Mouse (Mus musculus) kidney, embryonic 14.5 days (tissue): Measurements from ENCODE around the gene Susd2. TPM values are rescaled to one million over a fixed set of nuclear protein-coding genes. Genes with fewer than 3 reads are reported as not detected.

Experiments
- ATAC-seq: fragments of 200-750 bp; cut with Nextera tagmentation; 2 replicates; pipeline ENCODE4 v1.8.0; 2017; ENCODE audit warnings: moderate number of reproducible peaks, mild to moderate bottlenecking, moderate TSS enrichment, moderate library complexity; ENCODE audit not compliant: low FRiP score, low TSS enrichment
- H3K27ac ChIP-seq: fragments of 300-500 bp; sonication (generic); 2 replicates; pipeline ENCODE4 v1.5.1; 2014; ENCODE audit warnings: low read depth, mild to moderate bottlenecking, low read length, moderate library complexity, mixed read lengths
- H3K27me3 ChIP-seq: fragments of 300-500 bp; sonication (generic); 2 replicates; pipeline ENCODE4 v1.6.1; 2014; ENCODE audit warnings: mild to moderate bottlenecking, low read length; ENCODE audit not compliant: control insufficient read depth, insufficient read depth
- H3K36me3 ChIP-seq: fragments of 300-500 bp; sonication (generic); 2 replicates; pipeline ENCODE4 v1.6.1; 2014; ENCODE audit warnings: low read length, mixed read lengths; ENCODE audit not compliant: control insufficient read depth, insufficient read depth
- H3K4me1 ChIP-seq: fragments of 300-500 bp; sonication (generic); 2 replicates; pipeline ENCODE4 v1.6.1; 2014; ENCODE audit warnings: low read length, mixed read lengths; ENCODE audit not compliant: control insufficient read depth, insufficient read depth
- H3K4me2 ChIP-seq: fragments of 300-500 bp; sonication (generic); replicated peaks from 2 replicates; pipeline ENCODE4 v1.6.1; 2014; ENCODE audit warnings: low read depth, mild to moderate bottlenecking, low read length
- H3K4me3 ChIP-seq: fragments of 300-500 bp; sonication (generic); 2 replicates; pipeline ENCODE4 v1.5.1; 2014; ENCODE audit warnings: mild to moderate bottlenecking, low read length
- H3K9ac ChIP-seq: fragments of 300-500 bp; sonication (generic); 2 replicates; pipeline ENCODE4 v1.6.1; 2014; ENCODE audit warnings: low read depth, mild to moderate bottlenecking, low read length, moderate library complexity
- H3K9me3 ChIP-seq: fragments of 300-500 bp; sonication (generic); 2 replicates; pipeline ENCODE4 v1.6.1; 2016; ENCODE audit warnings: low read length; ENCODE audit not compliant: control insufficient read depth
- WGBS: fragments of 180-500 bp; shearing (Covaris S2); extraction: QIAGEN DNeasy Blood & Tissue Kit; methylation state at CpG from one replicate; pipeline ENCODE4 v1.1.7; 2014; 5-methylcytosine and 5-hydroxymethylcytosine counted together
- polyA plus RNA-seq: library from polyadenylated mRNA; unstranded; fragments of >200 nt; fragmentation: Nextera tagmentation; extraction: Ambion mirVana; gene quantifications from 2 replicates; pipeline ENCODE4 v1.2.1, GENCODE M21; 2014

Susd2 gene
- polyA plus RNA-seq, 1 experiment from 2014 or later, result 9.2 TPM

DNA sequence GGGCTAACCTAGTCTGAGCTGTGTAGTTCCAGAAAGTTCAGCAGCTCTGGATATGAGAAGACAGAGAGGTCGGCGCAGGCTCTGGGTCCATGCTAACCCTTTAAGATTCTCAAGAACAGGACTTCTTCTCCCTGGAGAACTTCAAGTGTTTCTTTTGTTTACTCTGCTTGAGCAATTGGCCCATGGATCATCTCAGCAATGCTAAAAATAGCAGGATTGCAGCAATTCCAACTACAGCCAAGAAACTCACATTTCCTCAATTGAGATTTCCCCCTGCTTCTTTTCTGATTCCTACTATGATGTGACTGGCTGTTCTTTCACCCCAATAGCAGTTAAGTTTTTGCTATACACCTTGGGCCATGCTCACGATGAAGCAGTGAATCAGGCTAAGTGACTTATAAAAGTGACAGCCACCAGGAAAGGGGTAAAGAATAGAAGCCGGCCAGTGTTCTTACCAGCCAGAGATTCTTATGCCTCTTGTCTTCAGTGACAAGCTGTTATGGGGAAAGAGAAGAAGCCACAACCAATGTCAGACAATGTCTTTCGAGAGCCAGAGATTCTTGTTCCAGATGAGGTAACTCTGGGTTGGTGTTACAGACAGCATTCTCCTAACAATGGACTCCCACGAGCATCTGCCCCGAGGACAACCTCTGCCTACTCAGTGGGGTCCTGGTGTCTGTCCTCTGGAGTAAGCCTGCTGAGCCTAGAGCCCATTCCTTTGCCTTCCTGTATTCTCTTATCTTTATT, 33.2 kb upstream of the Susd2 start:
- Histone ChIP-seq H3K9me3 (no peaks in the 10 kb centered on the region), H3K4me2 (no peak overlapping the region), H3K9ac (no peak overlapping the region), H3K27me3 (no peaks in the 10 kb centered on the region), H3K27ac (peak overlapping the region; percentile 42; the same call in 1 of the 2 replicates), H3K4me1 (no peaks in the 10 kb centered on the region), H3K4me3 (no peak overlapping the region), H3K36me3 (peaks cover 17% of the 10 kb centered on the region)
- no peak for ATAC-seq
- 83% methylated on average over 7 of the region's 7 CpGs for WGBS

GRCm38 (mm10) chr10:75676286-75676685, 32.5 kb upstream of the Susd2 start:
- 85% methylated on average over 2 of the region's 2 CpGs for WGBS
- no peaks in the 10 kb centered on the region for H3K27me3 ChIP-seq
- no peak overlapping the region for H3K4me3 ChIP-seq
- H3K27ac ChIP-seq, result no peak overlapping the region
- no peak overlapping the region for H3K4me2 ChIP-seq
- no peaks in the 10 kb centered on the region for H3K9me3 ChIP-seq
- no peaks in the 10 kb centered on the region for H3K4me1 ChIP-seq
- peaks cover 17% of the 10 kb centered on the region for H3K36me3 ChIP-seq
- ATAC-seq, result no peak
- H3K9ac ChIP-seq, result no peak overlapping the region

GRCm38 (mm10) chr10:75675594-75675993, 31.8 kb upstream of the Susd2 start:
- no peak overlapping the region for H3K27ac ChIP-seq

GRCm38 (mm10) chr10:75669936-75670335, 26.1 kb upstream of the Susd2 start:
- Histone ChIP-seq H3K27me3 (no peaks in the 10 kb centered on the region), H3K4me2 (no peak overlapping the region)
- no peak for ATAC-seq

More at GRCm38 (mm10) chr10:75675594-75675993, 31.8 kb upstream of the Susd2 start:
- ATAC-seq, result no peak
- WGBS, result 89% methylated on average over 8 of the region's 8 CpGs
- no peaks in the 10 kb centered on the region for H3K4me1 ChIP-seq
- no peaks in the 10 kb centered on the region for H3K9me3 ChIP-seq
- no peak overlapping the region for H3K4me2 ChIP-seq
- H3K4me3 ChIP-seq, result no peak overlapping the region
- no peaks in the 10 kb centered on the region for H3K27me3 ChIP-seq
- no peak overlapping the region for H3K9ac ChIP-seq
- H3K36me3 ChIP-seq, result peaks cover 17% of the 10 kb centered on the region

GRCm38 (mm10) chr10:75667911-75668270, 24.1 kb upstream of the Susd2 start:
- H3K27ac ChIP-seq, result peak overlapping the region; percentile 42; the same call in 1 of the 2 replicates

More at GRCm38 (mm10) chr10:75669936-75670335, 26.1 kb upstream of the Susd2 start:
- Histone ChIP-seq H3K27ac (no peak overlapping the region), H3K9me3 (no peaks in the 10 kb centered on the region), H3K9ac (no peak overlapping the region), H3K36me3 (no peaks in the 10 kb centered on the region), H3K4me1 (peaks cover 6% of the 10 kb centered on the region; the same call in 1 of the 2 replicates), H3K4me3 (no peak overlapping the region)
- WGBS, result 92% methylated on average over 1 of the region's 1 CpGs

DNA sequence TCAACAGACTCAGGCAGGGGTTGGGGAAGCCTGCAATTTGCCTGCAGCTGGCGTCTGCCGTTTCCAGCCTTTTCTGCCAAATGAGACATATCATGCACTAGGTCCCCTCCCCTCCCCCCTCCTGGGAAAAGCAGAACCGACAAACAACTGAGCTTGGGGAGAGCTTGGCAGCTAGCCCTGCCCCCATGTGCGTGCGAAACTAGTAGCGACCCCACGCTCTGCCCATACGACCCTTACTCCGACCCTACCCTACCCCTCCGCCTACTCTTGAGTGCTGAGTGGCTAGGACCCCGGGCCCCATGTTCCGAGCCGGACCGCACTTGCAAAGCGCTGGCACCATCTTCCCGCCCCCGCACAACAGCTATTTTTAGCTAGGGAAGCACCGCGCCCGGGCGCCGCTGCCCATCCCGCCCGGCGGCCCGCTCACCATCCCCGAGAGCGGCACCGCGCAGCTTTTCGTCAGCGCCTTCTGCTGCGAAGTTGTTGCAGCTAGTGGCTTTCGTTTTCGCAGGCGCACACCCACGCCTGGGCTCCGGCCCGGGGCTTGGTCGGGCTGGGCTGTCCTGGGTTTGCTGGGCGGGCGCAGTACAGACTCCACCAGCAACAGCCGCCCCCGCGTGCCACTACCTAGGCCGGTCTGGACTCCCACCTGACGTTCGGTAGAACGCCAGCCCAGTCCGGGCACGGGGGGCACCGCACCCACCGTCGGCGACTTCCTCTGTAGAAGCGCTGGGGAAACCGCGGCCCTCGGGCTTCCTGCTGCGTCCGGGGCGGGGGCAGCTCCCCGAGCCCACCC, 23.5 kb upstream of the Susd2 start:
- H3K27me3 ChIP-seq, result no peaks in the 10 kb centered on the region
- ATAC-seq, result peak; percentile 85
- H3K36me3 ChIP-seq, result peaks cover 8% of the 10 kb centered on the region; the same call in 1 of the 2 replicates
- WGBS, result under 1% methylated on average over 63 of the region's 63 CpGs
- H3K4me2 ChIP-seq, result peak overlapping the region; percentile 100
- H3K27ac ChIP-seq, result peak overlapping the region; percentile 42; the same call in 1 of the 2 replicates
- peak overlapping the region; percentile 78 for H3K4me3 ChIP-seq
- no peaks in the 10 kb centered on the region for H3K9me3 ChIP-seq
- H3K9ac ChIP-seq, result peak overlapping the region; percentile 75
- H3K4me1 ChIP-seq, result peaks cover 6% of the 10 kb centered on the region; the same call in 1 of the 2 replicates

More at GRCm38 (mm10) chr10:75667911-75668270, 24.1 kb upstream of the Susd2 start:
- peak overlapping the region; percentile 78 for H3K4me3 ChIP-seq
- peaks cover 6% of the 10 kb centered on the region; the same call in 1 of the 2 replicates for H3K4me1 ChIP-seq
- peak overlapping the region; percentile 100 for H3K4me2 ChIP-seq
- H3K9me3 ChIP-seq, result no peaks in the 10 kb centered on the region
- WGBS, result 1% methylated on average over 21 of the region's 23 CpGs
- no peaks in the 10 kb centered on the region for H3K27me3 ChIP-seq
- ATAC-seq, result peak; percentile 83
- peak overlapping the region; percentile 75 for H3K9ac ChIP-seq
- 0 out of 2 replicates have a peak, but pooled peaks cover 4% of the 10 kb centered on the region for H3K36me3 ChIP-seq

DNA sequence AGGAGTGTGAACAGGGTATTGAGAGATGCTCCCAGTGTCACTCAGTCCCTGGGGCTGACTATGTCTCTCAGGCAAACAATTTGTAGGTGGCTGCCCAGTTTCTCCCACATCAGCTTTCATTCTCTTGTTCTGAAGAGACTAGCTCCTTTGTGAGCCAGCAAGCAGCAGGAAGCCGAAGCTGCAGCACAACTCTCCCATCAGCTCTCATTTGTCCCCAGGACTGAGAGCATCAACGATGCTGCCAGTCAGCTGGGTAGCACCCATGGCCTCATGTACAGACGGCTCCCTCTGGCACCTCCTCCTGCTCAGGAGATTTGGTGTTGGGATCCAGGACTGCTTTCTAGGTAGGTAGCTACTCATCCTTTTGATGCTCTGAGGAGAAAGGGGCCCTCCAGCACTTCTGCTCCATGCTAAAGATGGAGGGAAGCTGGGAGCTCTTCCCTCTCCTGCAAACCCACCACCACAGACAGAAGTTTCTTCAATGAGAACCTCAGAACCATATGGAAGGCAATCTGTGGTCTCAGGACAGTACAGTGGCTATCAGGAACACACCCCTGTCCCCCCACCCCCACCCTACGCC, 22.7 kb upstream of the Susd2 start:
- Histone ChIP-seq H3K27ac (no peak overlapping the region), H3K4me3 (peak overlapping the region; percentile 78), H3K9ac (peak overlapping the region; percentile 75), H3K4me2 (peak overlapping the region; percentile 100), H3K4me1 (peaks cover 6% of the 10 kb centered on the region; the same call in 1 of the 2 replicates), H3K36me3 (peaks cover 11% of the 10 kb centered on the region; the same call in 1 of the 2 replicates), H3K27me3 (no peaks in the 10 kb centered on the region), H3K9me3 (no peaks in the 10 kb centered on the region)
- 35% methylated on average over 4 of the region's 4 CpGs for WGBS
- no peak for ATAC-seq

GRCm38 (mm10) chr10:75664673-75665270, 21.0 kb upstream of the Susd2 start:
- H3K9me3 ChIP-seq, result no peaks in the 10 kb centered on the region
- no peak for ATAC-seq
- no peak overlapping the region for H3K9ac ChIP-seq
- H3K36me3 ChIP-seq, result peaks cover 19% of the 10 kb centered on the region; the same call in 1 of the 2 replicates
- H3K4me3 ChIP-seq, result no peak overlapping the region
- H3K4me2 ChIP-seq, result no peak overlapping the region
- H3K27ac ChIP-seq, result no peak overlapping the region
- peaks cover 6% of the 10 kb centered on the region; the same call in 1 of the 2 replicates for H3K4me1 ChIP-seq
- H3K27me3 ChIP-seq, result no peaks in the 10 kb centered on the region
- WGBS, result 93% methylated on average over 6 of the region's 6 CpGs
